Mouse (Mus musculus) embryonic facial prominence, embryonic 10.5 days (tissue): ENCODE data around the gene Ooep. TPM values are rescaled to one million over a fixed set of nuclear protein-coding genes. Genes with fewer than 3 reads are reported as not detected.
A peak's percentile ranks its signal among the peaks of the same experiment; 100 is the strongest.
"Not testable (repeated sequence)": the region's sequence is repeated elsewhere in the genome, so short reads cannot be mapped to it uniquely, and the experiment has no call there.

Experiments used
- DNase-seq: peaks from one replicate; pipeline ENCODE4 v3.0.0-alpha.2; 2017; ENCODE audit warnings: low spot score
- H3K27ac ChIP-seq: fragments of 300-500 bp; sonication (generic); replicated peaks from 2 replicates; pipeline ENCODE4 v1.5.1; 2016; ENCODE audit warnings: mild to moderate bottlenecking
- H3K27me3 ChIP-seq: fragments of 300-500 bp; sonication (generic); replicated peaks from 2 replicates; pipeline ENCODE4 v1.6.1; 2016; ENCODE audit warnings: low read depth, mild to moderate bottlenecking; ENCODE audit not compliant: poor library complexity, severe bottlenecking
- H3K36me3 ChIP-seq: fragments of 300-500 bp; sonication (generic); replicated peaks from 2 replicates; pipeline ENCODE4 v1.6.1; 2016; ENCODE audit warnings: mild to moderate bottlenecking, moderate library complexity
- H3K4me1 ChIP-seq: fragments of 300-500 bp; sonication (generic); 2 replicates; pipeline ENCODE4 v1.6.1; 2016
- H3K4me3 ChIP-seq: fragments of 300-500 bp; sonication (generic); 2 replicates; pipeline ENCODE4 v1.5.1; 2016; ENCODE audit warnings: mild to moderate bottlenecking, moderate library complexity
- H3K9me3 ChIP-seq: fragments of 300-500 bp; sonication (generic); 2 replicates; pipeline ENCODE4 v1.6.1; 2016; ENCODE audit warnings: mild to moderate bottlenecking
- WGBS: fragments of 180-500 bp; shearing (Covaris S2); methylation state at CpG from one replicate; pipeline ENCODE4 v1.1.7; 2016; 5-methylcytosine and 5-hydroxymethylcytosine counted together
- polyA plus RNA-seq: library from polyadenylated mRNA; unstranded; fragments of >200 nt; fragmentation: Nextera tagmentation; extraction: Ambion mirVana; gene quantifications from 2 replicates; pipeline ENCODE4 v1.2.1, GENCODE M21; 2016

Ooep gene
- polyA plus RNA-seq, 1 experiment from 2014 or later, result 0.96 TPM

DNA sequence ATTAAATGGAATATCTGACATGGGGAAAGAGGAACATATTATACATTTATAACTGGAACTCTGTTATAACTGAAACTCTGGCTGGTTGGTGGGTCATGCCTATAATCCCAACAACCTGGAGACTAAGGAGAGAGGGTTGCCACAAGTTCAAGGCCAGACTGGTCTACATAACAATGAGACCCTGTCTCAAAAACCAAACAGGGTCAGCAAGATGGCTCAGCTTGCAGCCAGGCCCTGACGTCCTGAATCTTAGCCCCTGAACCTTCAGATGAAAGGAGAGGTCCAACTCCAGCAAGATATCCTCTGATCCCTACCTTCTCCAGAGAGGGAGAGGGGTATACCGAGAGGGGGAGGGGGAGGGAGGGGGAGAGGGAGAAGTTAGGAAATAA, 18.0 kb downstream of the Ooep start:
- Histone ChIP-seq H3K27me3 (no peaks in the 10 kb centered on the region), H3K4me3 (no peak overlapping the region), H3K4me1 (no peaks in the 10 kb centered on the region), H3K27ac (no peak overlapping the region), H3K36me3 (no peaks in the 10 kb centered on the region), H3K9me3 (no peaks in the 10 kb centered on the region)
- no peak for DNase-seq
- WGBS, result 47% methylated on average over 2 of the region's 2 CpGs

DNA sequence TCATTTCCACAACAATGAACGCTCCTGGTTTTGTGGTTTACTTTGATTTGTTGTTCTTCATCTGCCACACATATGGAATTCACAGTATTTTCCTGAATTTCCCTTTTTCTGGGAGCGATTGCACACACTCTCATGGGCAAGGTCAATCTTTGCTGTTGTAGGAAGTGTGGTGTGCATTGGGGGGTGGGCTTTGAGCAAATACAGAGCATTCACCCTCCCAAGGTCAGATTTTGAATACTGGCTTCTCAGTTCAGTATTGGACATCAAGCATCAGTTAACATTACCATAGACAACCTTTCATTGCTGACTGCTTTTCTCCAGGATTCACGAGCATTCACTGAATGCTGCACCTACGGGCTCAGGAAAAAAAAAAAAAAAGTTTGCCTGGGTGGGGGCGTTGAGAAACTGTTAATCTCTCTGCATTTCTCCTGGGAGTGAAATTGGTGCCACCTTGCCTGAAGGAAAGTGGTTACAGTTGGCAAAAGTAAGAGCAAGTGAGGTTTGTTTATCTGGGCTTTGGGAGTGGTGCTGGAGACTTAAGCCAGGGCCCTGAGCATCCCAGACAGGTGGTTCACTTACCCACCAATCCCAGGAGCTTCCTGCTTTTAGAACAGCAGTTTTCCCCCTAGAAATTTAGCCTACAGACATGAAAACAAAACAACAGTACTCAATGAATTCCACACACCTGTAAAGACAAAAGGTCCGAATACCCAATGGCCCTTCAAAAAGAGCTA, 18.6 kb downstream of the Ooep start:
- WGBS, result 81% methylated on average over 6 of the region's 6 CpGs
- Histone ChIP-seq H3K9me3 (no peaks in the 10 kb centered on the region), H3K36me3 (no peaks in the 10 kb centered on the region), H3K4me3 (no peak overlapping the region), H3K27me3 (no peaks in the 10 kb centered on the region), H3K4me1 (no peaks in the 10 kb centered on the region), H3K27ac (no peak overlapping the region)
- DNase-seq, result no peak

DNA sequence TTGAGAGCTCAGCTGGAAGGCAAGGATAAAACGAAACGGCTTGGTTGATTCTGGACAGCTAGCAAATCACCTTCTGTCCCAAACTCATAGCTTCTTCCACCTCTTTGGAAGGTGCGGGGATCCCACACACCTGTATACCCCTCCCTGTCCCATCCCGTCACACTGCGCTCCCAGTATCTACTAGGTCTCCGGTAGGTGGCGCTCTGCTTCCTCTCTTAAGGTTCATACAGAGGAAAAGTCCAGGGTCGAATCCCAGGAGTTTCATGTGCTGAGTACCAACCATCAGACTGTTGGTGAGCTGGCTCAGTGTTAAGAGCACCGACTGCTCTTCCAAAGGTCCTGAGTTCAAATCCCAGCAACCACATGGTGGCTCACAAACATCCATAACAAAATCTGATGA, 20.5 kb downstream of the Ooep start:
- Histone ChIP-seq H3K4me3 (no peak overlapping the region), H3K4me1 (no peaks in the 10 kb centered on the region), H3K36me3 (no peaks in the 10 kb centered on the region), H3K27me3 (no peaks in the 10 kb centered on the region), H3K27ac (no peak overlapping the region), H3K9me3 (no peaks in the 10 kb centered on the region)
- peak; percentile 74 for DNase-seq
- 14% methylated on average over 9 of the region's 9 CpGs for WGBS

DNA sequence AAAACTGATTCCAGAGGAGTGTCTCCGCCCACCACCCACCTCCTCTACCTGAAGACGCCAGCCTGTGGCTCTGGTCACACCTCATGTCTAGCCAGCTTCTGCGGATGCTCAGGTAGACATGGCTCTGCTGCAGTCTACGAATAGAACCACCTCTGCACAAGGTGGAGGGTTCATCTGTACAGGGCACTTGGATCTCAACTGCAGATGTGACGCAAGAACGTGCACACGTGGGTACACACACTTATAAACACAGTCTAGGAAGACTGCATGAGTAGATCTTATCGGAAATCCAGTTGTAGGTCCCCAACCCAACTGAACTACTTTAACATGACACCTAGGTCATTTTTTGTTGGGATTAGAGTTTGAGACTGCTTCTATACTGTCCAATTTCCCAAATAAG, 22.9 kb downstream of the Ooep start, which contains the start of gene Gsta2:
Gsta2 (minus strand) TSS at position 178 of the 400 bp plus-strand sequence.
- 90% methylated on average over 8 of the region's 8 CpGs for WGBS
- Histone ChIP-seq H3K27ac (no peak within 1 kb of the TSS), H3K4me1 (no peaks in the 10 kb centered on the region), H3K9me3 (no peaks in the 10 kb centered on the region), H3K36me3 (no peaks in the 10 kb centered on the region), H3K27me3 (no peaks in the 10 kb centered on the region), H3K4me3 (no peak within 1 kb of the TSS)
- DNase-seq, result no peak

DNA sequence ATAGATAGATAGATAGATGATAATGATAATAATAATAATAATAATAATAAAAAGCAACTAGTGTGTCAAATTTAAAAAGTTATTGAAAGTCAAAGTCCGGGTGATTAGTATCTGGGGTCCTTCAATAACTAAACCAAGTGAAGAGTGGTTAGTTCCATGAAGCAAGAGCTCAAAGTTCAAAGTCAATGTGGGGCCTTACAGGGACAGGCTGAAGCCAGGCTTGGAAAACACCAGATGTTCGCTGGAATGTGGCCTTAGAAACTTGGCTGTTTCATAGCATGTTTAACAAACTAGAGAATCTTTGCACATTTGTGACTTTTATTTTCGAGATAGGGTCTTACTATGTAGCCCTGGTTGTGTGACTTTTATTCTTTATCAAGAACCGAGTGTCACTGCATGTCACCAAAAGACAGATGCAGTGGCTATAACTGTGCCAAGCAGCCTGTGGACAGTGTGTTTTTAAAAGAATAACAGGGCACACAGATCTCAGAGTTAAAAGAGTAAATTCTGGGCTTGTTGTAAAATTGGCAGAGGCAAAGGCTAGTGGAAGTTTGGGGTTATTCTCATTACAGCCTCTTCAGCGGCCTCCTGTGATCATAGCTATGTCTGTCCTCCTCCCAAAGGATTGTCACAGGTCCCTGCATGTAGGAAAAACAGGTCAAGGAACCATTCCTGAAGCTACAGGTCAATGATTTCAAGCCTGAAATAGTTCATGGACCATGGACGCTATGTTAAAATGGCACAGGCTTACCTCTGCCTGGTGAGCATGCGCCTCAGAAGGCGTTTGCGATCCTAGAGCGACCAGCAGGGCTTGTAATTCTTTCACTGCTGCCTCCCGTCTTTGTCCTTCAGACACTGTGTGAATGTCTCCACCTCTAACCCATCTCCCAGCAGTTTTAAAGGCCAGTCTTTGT, 23.6 kb downstream of the Ooep start:
- Histone ChIP-seq H3K9me3 (no peaks in the 10 kb centered on the region), H3K27ac (no peak overlapping the region)
- WGBS, result 80% methylated on average over 11 of the region's 11 CpGs

DNA sequence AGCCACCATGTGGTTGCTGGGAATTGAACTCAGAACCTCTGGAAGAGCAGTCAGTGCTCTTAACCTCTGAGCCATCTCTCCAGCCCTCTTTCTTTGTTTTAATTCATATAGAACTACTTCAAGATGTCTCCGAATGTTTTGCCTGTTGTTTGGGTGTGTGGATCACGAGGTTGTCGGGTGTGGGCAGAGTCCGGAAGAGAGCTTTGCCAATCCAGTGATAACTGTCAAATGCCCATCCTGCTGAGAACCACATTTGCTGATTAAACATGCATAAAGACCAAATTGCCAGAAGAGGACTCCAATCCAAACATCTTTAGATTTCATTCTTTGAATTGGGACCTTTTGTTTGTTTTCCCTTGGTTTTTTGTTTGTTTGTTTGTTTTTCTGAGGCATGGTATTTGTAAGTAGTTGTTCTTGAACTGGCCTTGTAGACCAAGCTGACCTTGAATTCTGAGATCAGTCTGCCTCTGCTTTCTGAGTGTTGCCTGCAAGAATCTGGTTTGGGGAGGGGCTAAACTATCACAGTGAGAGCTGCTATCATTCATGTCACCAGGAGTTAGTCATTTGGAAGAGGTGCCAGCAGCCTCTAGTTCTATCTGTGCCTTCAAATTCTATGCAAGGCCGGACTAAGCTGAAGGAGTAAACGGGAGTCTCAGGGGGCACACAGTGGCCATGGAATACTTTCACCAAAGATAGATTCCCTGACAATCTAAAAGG, 26.9 kb downstream of the Ooep start:
- Histone ChIP-seq H3K27me3 (no peaks in the 10 kb centered on the region), H3K4me1 (no peaks in the 10 kb centered on the region), H3K9me3 (no peaks in the 10 kb centered on the region), H3K36me3 (no peaks in the 10 kb centered on the region), H3K4me3 (no peak overlapping the region), H3K27ac (no peak overlapping the region)
- 86% methylated on average over 6 of the region's 6 CpGs for WGBS
- DNase-seq, result no peak

More for the DNA sequence above, 23.6 kb downstream of the Ooep start:
- no peak overlapping the region for H3K4me3 ChIP-seq
- no peaks in the 10 kb centered on the region for H3K4me1 ChIP-seq
- no peaks in the 10 kb centered on the region for H3K27me3 ChIP-seq
- no peaks in the 10 kb centered on the region for H3K36me3 ChIP-seq
- DNase-seq, result no peak

DNA sequence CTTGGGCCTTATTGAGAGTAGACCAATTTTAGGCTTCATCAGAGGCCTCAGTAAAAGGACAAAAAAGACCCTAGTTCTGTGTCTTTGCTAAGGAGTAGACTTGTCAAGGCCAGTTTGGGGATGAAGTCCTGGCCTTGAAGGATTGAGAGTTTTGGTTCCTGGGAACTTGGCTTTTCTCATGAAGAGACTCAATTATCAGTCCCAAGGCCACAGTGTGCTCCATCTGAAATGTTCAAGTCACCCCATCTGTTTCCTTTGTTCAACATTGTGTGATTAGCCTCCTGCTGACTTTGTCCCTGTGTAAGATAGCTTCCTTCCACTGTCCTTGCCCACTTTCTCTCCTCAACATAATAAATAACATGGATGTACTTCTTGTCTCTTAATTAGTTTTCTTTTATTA, 28.5 kb downstream of the Ooep start:
- H3K27ac ChIP-seq, H3K9me3 ChIP-seq, H3K36me3 ChIP-seq, H3K27me3 ChIP-seq, H3K4me3 ChIP-seq, H3K4me1 ChIP-seq, DNase-seq: not testable (repeated sequence)

DNA sequence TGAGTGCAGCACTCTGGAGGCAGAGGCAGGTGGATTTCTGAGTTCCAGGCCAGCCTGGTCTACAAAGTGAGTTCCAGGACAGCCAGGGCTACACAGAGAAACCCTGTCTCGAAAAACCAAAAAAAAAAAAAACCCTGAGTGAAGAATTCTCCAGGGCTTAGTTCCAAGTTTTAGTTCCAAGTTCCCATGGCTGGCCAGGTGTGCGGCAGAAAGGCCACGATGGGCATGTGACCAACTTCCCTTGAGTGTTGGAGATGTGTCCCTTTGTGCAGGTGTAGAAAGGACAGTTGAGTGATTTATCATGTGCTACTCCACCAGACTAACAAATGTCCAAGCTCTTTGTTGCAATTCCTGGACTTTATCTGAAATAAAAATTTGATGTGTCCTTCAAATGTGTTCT, 29.4 kb downstream of the Ooep start:
- not testable (repeated sequence) for H3K27ac ChIP-seq, H3K4me1 ChIP-seq, H3K9me3 ChIP-seq, H3K4me3 ChIP-seq, DNase-seq, H3K36me3 ChIP-seq, H3K27me3 ChIP-seq
- 83% methylated on average over 3 of the region's 3 CpGs for WGBS

DNA sequence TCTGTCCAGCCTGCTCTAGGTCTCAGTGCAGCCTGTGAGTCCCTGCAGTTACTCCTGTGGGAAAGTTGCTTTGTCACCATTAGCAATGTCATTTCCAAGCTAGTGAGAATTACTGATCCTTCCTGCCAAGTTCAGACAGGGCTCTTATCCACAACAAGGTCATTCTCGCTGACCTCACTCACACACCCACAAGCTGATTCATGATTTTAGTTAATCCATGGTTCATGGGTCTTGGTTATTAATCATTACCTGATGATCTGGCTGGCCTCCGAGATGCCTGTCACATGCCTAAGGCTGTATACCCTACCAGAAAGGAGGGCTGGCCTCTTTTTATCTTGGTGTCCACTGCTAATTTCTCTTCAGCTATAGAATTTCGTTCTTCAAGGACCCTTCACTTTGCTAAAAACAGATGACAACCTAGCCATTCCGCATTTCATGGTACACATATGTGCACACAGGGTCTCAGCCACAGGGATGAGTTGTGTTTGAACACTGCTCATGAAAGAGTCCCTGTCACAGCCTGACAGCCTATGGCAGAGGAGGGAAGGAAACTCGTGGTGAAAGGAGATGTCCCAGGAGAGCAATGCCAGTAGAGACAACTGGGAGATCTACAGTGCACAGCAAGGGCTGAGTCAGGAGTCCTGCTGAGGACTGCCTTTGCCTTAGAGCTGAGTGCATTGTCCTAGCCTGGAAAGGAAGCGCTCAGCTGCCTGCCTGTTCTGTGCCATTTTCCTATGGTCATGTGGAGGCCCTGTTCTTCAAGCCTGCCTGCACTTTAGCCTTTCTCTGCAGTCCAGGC, 30.1 kb downstream of the Ooep start:
- not testable (repeated sequence) for DNase-seq, H3K27me3 ChIP-seq, H3K36me3 ChIP-seq, H3K4me1 ChIP-seq, H3K27ac ChIP-seq, H3K4me3 ChIP-seq, H3K9me3 ChIP-seq
- 69% methylated on average over 6 of the region's 6 CpGs for WGBS

DNA sequence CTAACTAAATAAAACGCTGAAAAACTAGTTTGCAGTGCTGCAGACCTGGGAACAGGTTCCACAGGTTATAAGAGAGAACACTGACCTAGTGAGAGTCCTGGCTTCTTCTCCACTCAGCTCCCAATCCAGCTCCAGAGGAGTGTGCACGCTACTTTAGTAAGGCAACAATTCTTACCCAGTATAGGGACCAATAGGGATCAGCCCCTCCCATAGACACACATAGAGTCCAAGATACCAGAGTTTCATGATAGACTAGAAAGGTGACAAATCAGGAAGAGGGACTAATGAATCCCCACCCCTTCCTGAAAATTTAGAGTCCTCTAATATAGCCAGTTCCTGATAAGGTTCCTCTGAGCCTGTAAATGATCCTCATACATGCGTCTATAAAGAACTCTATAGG, 31.5 kb downstream of the Ooep start:
- Histone ChIP-seq H3K4me3 (no peak overlapping the region), H3K27me3 (no peaks in the 10 kb centered on the region), H3K4me1 (no peaks in the 10 kb centered on the region), H3K9me3 (no peaks in the 10 kb centered on the region), H3K36me3 (no peaks in the 10 kb centered on the region), H3K27ac (no peak overlapping the region)
- WGBS, result 69% methylated on average over 3 of the region's 3 CpGs
- no peak for DNase-seq

DNA sequence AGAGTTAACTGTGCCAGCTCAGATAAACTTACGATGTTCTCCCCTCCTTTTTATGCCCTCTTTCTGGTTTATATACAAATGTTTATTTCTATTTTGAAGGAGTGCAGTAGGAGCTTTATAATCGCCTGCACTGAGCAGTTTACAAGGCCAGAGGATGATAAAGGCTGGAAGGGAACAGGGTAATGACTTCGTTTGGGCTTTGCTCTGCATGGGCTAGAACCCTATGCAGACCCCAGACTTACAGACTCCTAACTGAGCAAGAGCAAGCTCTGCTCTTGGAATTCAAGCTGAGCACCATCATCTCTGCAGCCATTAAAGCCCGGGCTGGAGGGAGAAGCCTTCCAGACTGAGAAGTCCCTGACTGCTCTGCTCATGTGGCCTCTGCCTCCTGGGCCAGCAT, 33.3 kb downstream of the Ooep start:
- DNase-seq, H3K27ac ChIP-seq, H3K4me1 ChIP-seq, H3K9me3 ChIP-seq, H3K4me3 ChIP-seq, H3K36me3 ChIP-seq, H3K27me3 ChIP-seq: not testable (repeated sequence)
- 71% methylated on average over 4 of the region's 4 CpGs for WGBS

DNA sequence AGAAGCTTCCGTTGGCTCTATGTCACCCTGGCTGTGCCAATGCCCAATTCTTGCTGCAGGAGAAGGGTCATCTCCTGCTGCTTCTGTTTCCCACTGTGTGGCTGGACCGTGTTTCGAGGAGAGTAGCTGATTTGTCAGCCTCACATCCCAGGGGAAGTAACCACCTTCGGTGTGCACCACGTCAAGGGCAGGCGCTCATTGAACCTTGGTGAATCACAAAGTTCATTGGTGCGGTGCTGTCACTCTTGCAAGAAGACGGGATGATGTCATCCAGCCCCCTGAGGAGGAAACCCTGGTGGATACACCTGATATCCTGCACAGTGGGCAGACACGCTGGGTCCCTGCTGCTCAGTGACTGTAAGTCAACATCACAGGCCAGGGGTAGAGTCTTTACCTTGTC, 35.5 kb downstream of the Ooep start:
- not testable (repeated sequence) for H3K9me3 ChIP-seq, H3K36me3 ChIP-seq, H3K4me3 ChIP-seq, DNase-seq, H3K27me3 ChIP-seq, H3K27ac ChIP-seq, H3K4me1 ChIP-seq
- WGBS, result 90% methylated on average over 9 of the region's 9 CpGs
